Mouse (Mus musculus) bone marrow macrophage, adult 2 months (primary cell): ENCODE results near the gene Paqr4. TPM values are rescaled to one million over a fixed set of nuclear protein-coding genes. Genes with fewer than 3 reads are reported as not detected.
"Not testable (repeated sequence)": the region's sequence is repeated elsewhere in the genome, so short reads cannot be mapped to it uniquely, and the experiment has no call there.

Experiments used
- H3K27ac ChIP-seq: 2 replicates; pipeline ENCODE4 v1.5.1; 2012; ENCODE audit warnings: low read depth, low read length; ENCODE audit not compliant: insufficient read depth
- H3K4me1 ChIP-seq: 2 replicates; pipeline ENCODE4 v1.6.1; 2012; ENCODE audit warnings: low read length; ENCODE audit not compliant: control insufficient read depth, insufficient read depth
- H3K4me3 ChIP-seq: 2 replicates; pipeline ENCODE4 v1.5.1; 2012; ENCODE audit warnings: mild to moderate bottlenecking, low read length, moderate library complexity; ENCODE audit not compliant: insufficient read depth
- CTCF ChIP-seq: IDR thresholded peaks from 2 replicates; pipeline ENCODE4 v1.5.1; 2012; ENCODE audit warnings: low read depth, mild to moderate bottlenecking, low read length, moderate library complexity
- POLR2A ChIP-seq: IDR thresholded peaks from 2 replicates; pipeline ENCODE4 v1.6.1; 2012; ENCODE audit warnings: mild to moderate bottlenecking, low read depth, low read length, borderline replicate concordance
- polyA plus RNA-seq: library from polyadenylated mRNA; stranded (reverse); fragments of >200 nt; gene quantifications from 2 replicates; pipeline ENCODE4 v1.2.4, GENCODE M21; 2012; ENCODE audit not compliant: missing spikeins, insufficient read depth, insufficient read length

Gene Paqr4
- polyA plus RNA-seq, 1 experiment: 13.9 TPM

GRCm38 (mm10) chr17:23773676-23774075, 33.0 kb upstream of the Paqr4 start:
- Histone ChIP-seq H3K4me1 (peaks cover 17% of the 10 kb centered on the region), H3K27ac (no peak overlapping the region), H3K4me3 (no peak overlapping the region)
- TF ChIP-seq CTCF (no peak), POLR2A (no peak)

- peaks cover 13% of the 10 kb centered on the region for H3K4me1 ChIP-seq
- H3K27ac ChIP-seq, H3K4me3 ChIP-seq: not testable (repeated sequence)
Measured at GRCm38 (mm10) chr17:23772219-23772556, 31.5 kb upstream of the Paqr4 start.

GRCm38 (mm10) chr17:23771284-23772218, 30.9 kb upstream of the Paqr4 start, which contains the start of gene Flywch1:
Gene Flywch1 (minus strand): TSS chr17:23771602.
- peaks cover 7% of the 10 kb centered on the region for H3K4me1 ChIP-seq
- peak within 1 kb of the TSS; percentile 73 for H3K4me3 ChIP-seq
- TF ChIP-seq CTCF (no peak), POLR2A (peak; percentile 44; the same call in 1 of the 2 replicates)
- no peak within 1 kb of the TSS for H3K27ac ChIP-seq

- H3K4me3 ChIP-seq: peak overlapping the region; percentile 73
- no peak overlapping the region for H3K27ac ChIP-seq
- TF ChIP-seq POLR2A (no peak), CTCF (no peak)
- H3K4me1 ChIP-seq: 0 out of 2 replicates have a peak, but pooled peaks cover 4% of the 10 kb centered on the region
Measured at GRCm38 (mm10) chr17:23770896-23771283, 30.2 kb upstream of the Paqr4 start.

GRCm38 (mm10) chr17:23770493-23770892, 29.8 kb upstream of the Paqr4 start:
- Histone ChIP-seq H3K4me3 (peak overlapping the region; percentile 73), H3K27ac (no peak overlapping the region), H3K4me1 (0 out of 2 replicates have a peak, but pooled peaks cover 4% of the 10 kb centered on the region)
- TF ChIP-seq CTCF: no peak
- TF ChIP-seq POLR2A: no peak

- H3K27ac ChIP-seq: no peak overlapping the region
- no peak overlapping the region for H3K4me3 ChIP-seq
- TF ChIP-seq CTCF (no peak), POLR2A (no peak)
- H3K4me1 ChIP-seq: no peaks in the 10 kb centered on the region
Measured at GRCm38 (mm10) chr17:23762976-23763375, 22.3 kb upstream of the Paqr4 start.

GRCm38 (mm10) chr17:23761155-23761554, 20.5 kb upstream of the Paqr4 start:
- Histone ChIP-seq H3K4me3 (no peak overlapping the region), H3K4me1 (no peaks in the 10 kb centered on the region), H3K27ac (no peak overlapping the region)
- TF ChIP-seq POLR2A (no peak), CTCF (no peak)

GRCm38 (mm10) chr17:23760231-23760630, 19.6 kb upstream of the Paqr4 start:
- TF ChIP-seq CTCF: no peak
- TF ChIP-seq POLR2A: no peak
- Histone ChIP-seq H3K4me3 (no peak overlapping the region), H3K4me1 (no peaks in the 10 kb centered on the region), H3K27ac (no peak overlapping the region)

GRCm38 (mm10) chr17:23758801-23759200, 18.1 kb upstream of the Paqr4 start:
- H3K4me1 ChIP-seq: no peaks in the 10 kb centered on the region
- H3K4me3 ChIP-seq: no peak overlapping the region
- H3K27ac ChIP-seq: no peak overlapping the region
- no peak for TF ChIP-seq POLR2A
- no peak for TF ChIP-seq CTCF

GRCm38 (mm10) chr17:23757581-23757980, 16.9 kb upstream of the Paqr4 start:
- no peak for TF ChIP-seq CTCF
- TF ChIP-seq POLR2A: no peak
- no peak overlapping the region for H3K4me3 ChIP-seq
- H3K4me1 ChIP-seq: no peaks in the 10 kb centered on the region
- H3K27ac ChIP-seq: no peak overlapping the region
